Mouse (Mus musculus) liver, postnatal 0 days (tissue): ENCODE results near the gene Cd93.

ENCODE experiments used
- CTCF ChIP-seq: sonication (generic); IDR thresholded peaks from 2 replicates; pipeline ENCODE4 v1.5.1; 2016; ENCODE audit warnings: antibody characterized with exemption, low read depth
- EP300 ChIP-seq: IDR thresholded peaks from 2 replicates; pipeline ENCODE4 v1.6.1; 2016; ENCODE audit warnings: antibody characterized with exemption, low read depth, mild to moderate bottlenecking

DNA sequence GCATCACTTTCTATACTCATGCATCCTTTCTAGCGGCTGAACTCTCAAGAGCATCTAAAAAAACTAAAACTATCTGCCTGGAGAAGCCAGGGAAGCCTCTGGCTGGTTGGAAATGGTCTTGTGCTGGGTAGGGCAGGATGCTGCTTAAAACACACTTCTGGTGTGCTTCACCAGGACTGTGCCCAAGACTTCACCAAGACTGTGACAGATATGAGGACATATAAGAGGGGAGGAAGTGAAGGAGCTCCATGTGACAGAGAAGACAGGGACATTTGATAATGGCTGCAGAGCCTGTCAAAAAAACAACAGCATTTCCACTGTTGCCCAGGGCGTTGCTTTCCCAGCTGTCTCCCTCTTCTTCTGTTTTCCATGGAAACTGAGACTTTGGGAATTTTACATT lies 34.0 kb upstream of the Cd93 start:
- TF ChIP-seq EP300: no peak
- TF ChIP-seq CTCF: no peak
